Mouse (Mus musculus) right cerebral cortex, adult 2 months (tissue): Measurements from ENCODE around the gene Shank2.

ENCODE experiments used
- DNase-seq, 2 experiments: peaks; one replicate each; pipeline ENCODE4 v3.0.0; 2021 to 2022; ENCODE audit warnings: low spot score in 2 of 2

Gene Shank2

GRCm38 (mm10) chr7:144473486-144473885, 471.8 kb downstream of the Shank2 start:
- DNase-seq = no peak
